Mouse (Mus musculus): Measurements from ENCODE around the gene Mgat5b. TPM values are rescaled to one million over a fixed set of nuclear protein-coding genes. Genes with fewer than 3 reads are reported as not detected.

Gene Mgat5b
- polyA plus RNA-seq, 1 experiment: not detected

GRCm38 (mm10) chr11:117035661-117036336 is 117.1 kb downstream of the Mgat5b start:
- no peak for TF ChIP-seq CTCF (IDR thresholded peaks at IDR 0.05; ENCODE audit: extremely low read depth, insufficient read depth, insufficient read length, insufficient replicate concordance)
- TF ChIP-seq POLR2A (IDR thresholded peaks at IDR 0.05; ENCODE audit: low read depth, low read length): no peak
- no peak for DNase-seq (ENCODE audit: low read depth in 1 of 2, low spot score in 2 of 2)
- Histone ChIP-seq H3K4me3 (ENCODE audit: extremely low read depth, insufficient read depth, insufficient read length) (no peak overlapping the region), H3K4me1 (ENCODE audit: control insufficient read depth, insufficient read depth, insufficient read length) (no peaks in the 10 kb centered on the region), H3K36me3 (ENCODE audit: control insufficient read depth, insufficient read depth, low read length) (no peaks in the 10 kb centered on the region), H3K27me3 (ENCODE audit: control insufficient read depth, insufficient read depth, low read length) (no peaks in the 10 kb centered on the region), H3K27ac (ENCODE audit: insufficient read depth, low read length) (no peak overlapping the region)
- 79% methylated on average over 11 of the region's 11 CpGs for WGBS

Other genes starting within 250 kb of the Mgat5b start
- 0.04 and 0.86 TPM in 2 replicates for gene St6galnac1, start 143.4 kb upstream of the Mgat5b start, polyA plus RNA-seq (2012; rRNA removed)
- gene Mxra7, start 90.8 kb upstream of the Mgat5b start, polyA plus RNA-seq (2012; rRNA removed): 18.6 and 25.0 TPM in 2 replicates
- 30.9 and 35.7 TPM in 2 replicates for gene Mettl23, start 75.6 kb upstream of the Mgat5b start, polyA plus RNA-seq (2012; rRNA removed)
- gene Jmjd6, start 75.4 kb upstream of the Mgat5b start, polyA plus RNA-seq (2012; rRNA removed): 21.7 and 23.3 TPM in 2 replicates
- gene Mfsd11, start 66.4 kb upstream of the Mgat5b start, polyA plus RNA-seq (2012; rRNA removed): 14.2 and 15.7 TPM in 2 replicates
- gene Srsf2, start 65.8 kb upstream of the Mgat5b start, polyA plus RNA-seq (2012; rRNA removed): 546 and 923 TPM in 2 replicates
- gene Sec14l1, start 196.3 kb downstream of the Mgat5b start, polyA plus RNA-seq (2012; rRNA removed): 30.1 and 32.9 TPM in 2 replicates